Mouse (Mus musculus): ENCODE data around the gene Sh2b3. TPM values are rescaled to one million over a fixed set of nuclear protein-coding genes. Genes with fewer than 3 reads are reported as not detected.

Gene Sh2b3
- polyA plus RNA-seq, 1 experiment from 2014 or later: 7.5 TPM

- no peak for ATAC-seq (ENCODE audit: low FRiP score)
- Histone ChIP-seq H3K36me3 (no peaks in the 10 kb centered on the region), H3K4me1 (peaks cover 30% of the 10 kb centered on the region), H3K27me3 (replicated peaks) (peaks cover 49% of the 10 kb centered on the region), H3K4me2 (peak overlapping the region; percentile 85), H3K9me3 (replicated peaks) (no peaks in the 10 kb centered on the region), H3K4me3 (replicated peaks) (peak overlapping the region; percentile 48), H3K9ac (replicated peaks) (peak overlapping the region; percentile 47; the same call in 1 of the 2 replicates), H3K27ac (replicated peaks) (no peak overlapping the region)
- 14% methylated on average over 17 of the region's 17 CpGs for WGBS
These were observed 5.9 kb upstream of the Sh2b3 start for GRCm38 (mm10) chr5:121843138-121843905.

- H3K4me1 ChIP-seq: peaks cover 30% of the 10 kb centered on the region
- under 1% methylated on average over 33 of the region's 33 CpGs for whole genome bisulfite sequencing
- H3K9me3 ChIP-seq (replicated peaks): no peaks in the 10 kb centered on the region
- H3K27ac ChIP-seq (replicated peaks): no peak overlapping the region
- peaks cover 56% of the 10 kb centered on the region for H3K27me3 ChIP-seq (replicated peaks)
- no peaks in the 10 kb centered on the region for H3K36me3 ChIP-seq
- H3K4me2 ChIP-seq: peak overlapping the region; percentile 85
- H3K9ac ChIP-seq (replicated peaks): peak overlapping the region; percentile 47
- peak; percentile 51 for ATAC-seq (ENCODE audit: low FRiP score)
- peak overlapping the region; percentile 48 for H3K4me3 ChIP-seq (replicated peaks)
These were observed 5.2 kb upstream of the Sh2b3 start for GRCm38 (mm10) chr5:121842665-121843118.

- Histone ChIP-seq H3K36me3 (no peaks in the 10 kb centered on the region), H3K9ac (replicated peaks) (no peak overlapping the region), H3K27ac (replicated peaks) (no peak overlapping the region), H3K9me3 (replicated peaks) (no peaks in the 10 kb centered on the region), H3K4me3 (replicated peaks) (no peak overlapping the region), H3K4me2 (no peak overlapping the region), H3K4me1 (peaks cover 36% of the 10 kb centered on the region), H3K27me3 (replicated peaks) (peaks cover 63% of the 10 kb centered on the region)
- WGBS: 45% methylated on average over 10 of the region's 10 CpGs
- ATAC-seq (ENCODE audit: low FRiP score): no peak
These were observed 4.5 kb upstream of the Sh2b3 start for GRCm38 (mm10) chr5:121841973-121842372.

- H3K4me2 ChIP-seq: no peak overlapping the region
- no peak overlapping the region for H3K9ac ChIP-seq (replicated peaks)
- no peaks in the 10 kb centered on the region for H3K9me3 ChIP-seq (replicated peaks)
- ATAC-seq (ENCODE audit: low FRiP score): no peak
- H3K27me3 ChIP-seq (replicated peaks): peaks cover 64% of the 10 kb centered on the region
- H3K36me3 ChIP-seq: no peaks in the 10 kb centered on the region
- H3K27ac ChIP-seq (replicated peaks): no peak overlapping the region
- H3K4me1 ChIP-seq: peaks cover 38% of the 10 kb centered on the region
- 97% methylated on average over 9 of the region's 9 CpGs for WGBS
- no peak overlapping the region for H3K4me3 ChIP-seq (replicated peaks)
These were observed 4.1 kb upstream of the Sh2b3 start for GRCm38 (mm10) chr5:121841516-121841915.

GRCm38 (mm10) chr5:121839128-121839473 lies 1.7 kb upstream of the Sh2b3 start:
- H3K9ac ChIP-seq (replicated peaks): no peak overlapping the region
- peak overlapping the region; percentile 80 for H3K4me3 ChIP-seq (replicated peaks)
- no peaks in the 10 kb centered on the region for H3K9me3 ChIP-seq (replicated peaks)
- WGBS: 30% methylated on average over 7 of the region's 7 CpGs
- no peaks in the 10 kb centered on the region for H3K36me3 ChIP-seq
- H3K4me2 ChIP-seq: peak overlapping the region; percentile 94
- peaks cover 58% of the 10 kb centered on the region for H3K4me1 ChIP-seq
- no peak for ATAC-seq (ENCODE audit: low FRiP score)
- peaks cover 53% of the 10 kb centered on the region for H3K27me3 ChIP-seq (replicated peaks)
- 0 out of 2 replicates have a peak overlapping the region, but pooled peaks have one; percentile 24 for H3K27ac ChIP-seq (replicated peaks)

GRCm38 (mm10) chr5:121838341-121839127 lies 1.1 kb upstream of the Sh2b3 start:
- Histone ChIP-seq H3K4me1 (peaks cover 64% of the 10 kb centered on the region), H3K4me3 (replicated peaks) (peak overlapping the region; percentile 80), H3K27me3 (replicated peaks) (peaks cover 48% of the 10 kb centered on the region), H3K27ac (replicated peaks) (peak overlapping the region; percentile 51; the same call in 1 of the 2 replicates), H3K4me2 (peak overlapping the region; percentile 94), H3K36me3 (no peaks in the 10 kb centered on the region), H3K9me3 (replicated peaks) (no peaks in the 10 kb centered on the region), H3K9ac (replicated peaks) (peak overlapping the region; percentile 31; the same call in 1 of the 2 replicates)
- WGBS: under 1% methylated on average over 46 of the region's 46 CpGs
- ATAC-seq (ENCODE audit: low FRiP score): no peak

- Histone ChIP-seq H3K9me3 (replicated peaks) (no peaks in the 10 kb centered on the region), H3K4me2 (peak overlapping the region; percentile 94), H3K4me3 (replicated peaks) (peak overlapping the region; percentile 80), H3K9ac (replicated peaks) (peak overlapping the region; percentile 83), H3K27ac (replicated peaks) (peak overlapping the region; percentile 74), H3K36me3 (no peaks in the 10 kb centered on the region), H3K4me1 (peaks cover 62% of the 10 kb centered on the region), H3K27me3 (replicated peaks) (peaks cover 36% of the 10 kb centered on the region)
- WGBS: 0% methylated on average over 76 of the region's 77 CpGs
- ATAC-seq (ENCODE audit: low FRiP score): peak; percentile 71
These were observed 592 bp downstream of the Sh2b3 start for GRCm38 (mm10) chr5:121836692-121837415.

GRCm38 (mm10) chr5:121835949-121836691 lies 1.3 kb downstream of the Sh2b3 start:
- H3K9me3 ChIP-seq (replicated peaks): no peaks in the 10 kb centered on the region
- H3K4me2 ChIP-seq: peak overlapping the region; percentile 94
- H3K4me3 ChIP-seq (replicated peaks): peak overlapping the region; percentile 80
- no peaks in the 10 kb centered on the region for H3K36me3 ChIP-seq
- ATAC-seq (ENCODE audit: low FRiP score): peak; percentile 4; the same call in 1 of the 2 replicates
- WGBS: under 1% methylated on average over 51 of the region's 51 CpGs
- H3K9ac ChIP-seq (replicated peaks): peak overlapping the region; percentile 83
- peaks cover 29% of the 10 kb centered on the region for H3K27me3 ChIP-seq (replicated peaks)
- H3K4me1 ChIP-seq: peaks cover 62% of the 10 kb centered on the region
- peak overlapping the region; percentile 74 for H3K27ac ChIP-seq (replicated peaks)

- Histone ChIP-seq H3K4me1 (peaks cover 62% of the 10 kb centered on the region), H3K9ac (replicated peaks) (peak overlapping the region; percentile 83)
- 28% methylated on average over 12 of the region's 12 CpGs for WGBS
These were observed 2.3 kb downstream of the Sh2b3 start for GRCm38 (mm10) chr5:121834991-121835747.

GRCm38 (mm10) chr5:121834241-121834606 lies 3.2 kb downstream of the Sh2b3 start:
- no peak for ATAC-seq (ENCODE audit: low FRiP score)
- no peak overlapping the region for H3K27ac ChIP-seq (replicated peaks)
- H3K4me1 ChIP-seq: peaks cover 69% of the 10 kb centered on the region
- H3K4me2 ChIP-seq: peak overlapping the region; percentile 25
- H3K27me3 ChIP-seq (replicated peaks): peaks cover 23% of the 10 kb centered on the region
- no peaks in the 10 kb centered on the region for H3K36me3 ChIP-seq
- no peak overlapping the region for H3K4me3 ChIP-seq (replicated peaks)
- WGBS: 78% methylated on average over 7 of the region's 7 CpGs
- H3K9me3 ChIP-seq (replicated peaks): no peaks in the 10 kb centered on the region
- no peak overlapping the region for H3K9ac ChIP-seq (replicated peaks)

More at GRCm38 (mm10) chr5:121834991-121835747, 2.3 kb downstream of the Sh2b3 start:
- Histone ChIP-seq H3K9me3 (replicated peaks) (no peaks in the 10 kb centered on the region), H3K27me3 (replicated peaks) (peaks cover 25% of the 10 kb centered on the region), H3K4me2 (peak overlapping the region; percentile 94), H3K4me3 (replicated peaks) (peak overlapping the region; percentile 80), H3K27ac (replicated peaks) (0 out of 2 replicates have a peak overlapping the region, but pooled peaks have one; percentile 23), H3K36me3 (no peaks in the 10 kb centered on the region)
- no peak for ATAC-seq (ENCODE audit: low FRiP score)

All from neural tube, embryonic 15.5 days (tissue).